Mouse (Mus musculus): ENCODE data around the gene Ccl9. TPM values are rescaled to one million over a fixed set of nuclear protein-coding genes. Genes with fewer than 3 reads are reported as not detected.

Ccl9 gene
- 0.48 and 0.81 TPM in 2 replicates for polyA plus RNA-seq (2015; fragmentation: Nextera tagmentation; extraction: Ambion mirVana)

DNA sequence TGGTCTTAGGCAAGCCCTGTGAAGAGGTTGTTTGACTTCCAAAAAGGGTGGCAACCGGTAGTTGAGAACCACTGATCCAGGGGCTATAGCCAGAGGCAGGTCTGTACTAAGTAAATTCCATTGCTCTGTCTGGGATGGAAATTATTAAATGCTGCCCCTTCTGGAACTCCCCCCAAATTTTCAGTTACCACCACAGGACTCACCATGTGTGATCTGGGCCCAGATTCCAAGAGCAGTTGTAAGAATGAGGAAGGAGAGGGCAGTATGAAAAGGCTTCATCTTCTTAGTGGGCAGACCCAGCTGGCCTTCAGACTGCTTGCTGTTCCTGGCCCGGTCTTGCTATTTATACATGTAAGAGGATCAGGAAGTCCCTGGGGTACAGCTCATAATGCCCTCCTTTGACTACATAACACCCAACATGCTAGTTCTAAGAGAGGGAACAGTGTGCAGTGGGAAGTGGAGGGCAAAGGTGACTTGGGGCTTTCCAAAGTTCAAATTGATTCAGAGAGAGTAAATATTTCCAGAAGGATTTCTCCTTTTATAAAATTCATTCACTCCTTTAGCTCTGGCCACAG is at the start of gene Ccl9:
TSS of gene Ccl9 (minus strand) at position 451 of the 575 bp plus-strand sequence.
- no peak within 1 kb of the TSS for H3K9ac ChIP-seq
- ATAC-seq, result no peak
- no peak within 1 kb of the TSS for H3K4me2 ChIP-seq
- H3K4me1 ChIP-seq, result no peaks in the 10 kb centered on the region
- 56% methylated on average over 2 of the region's 2 CpGs for WGBS
- no peaks in the 10 kb centered on the region for H3K9me3 ChIP-seq (replicated peaks)
- H3K36me3 ChIP-seq (ENCODE audit: poor library complexity, severe bottlenecking), result no peaks in the 10 kb centered on the region
- H3K4me3 ChIP-seq, result no peak within 1 kb of the TSS
- H3K27ac ChIP-seq, result no peak within 1 kb of the TSS
- H3K27me3 ChIP-seq, result 0 out of 2 replicates have a peak, but pooled peaks cover 2% of the 10 kb centered on the region

DNA sequence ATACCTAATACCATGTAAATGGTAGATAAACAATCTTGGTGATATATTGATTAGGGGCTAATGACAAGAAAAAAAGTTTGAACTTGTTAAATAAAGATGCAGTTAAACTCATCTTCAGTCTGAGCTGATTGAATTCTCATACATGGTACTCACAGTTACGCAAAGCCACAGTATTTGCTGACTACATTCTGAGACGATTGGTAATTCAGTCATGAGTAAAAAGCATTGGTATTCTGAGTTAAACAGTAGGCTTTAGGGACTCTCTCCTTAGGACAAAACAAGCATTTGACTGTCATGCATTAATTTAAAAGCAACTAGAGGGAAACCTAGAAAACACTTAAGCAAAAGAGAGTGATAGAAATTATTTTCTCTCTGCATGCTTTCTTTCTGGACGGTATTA is 45.1 kb upstream of the Ccl9 start:
- WGBS, result 88% methylated on average over 3 of the region's 3 CpGs
- no peak overlapping the region for H3K4me2 ChIP-seq
- no peaks in the 10 kb centered on the region for H3K27me3 ChIP-seq
- ATAC-seq, result no peak
- H3K9ac ChIP-seq, result no peak overlapping the region
- no peaks in the 10 kb centered on the region for H3K9me3 ChIP-seq (replicated peaks)
- H3K4me1 ChIP-seq, result no peaks in the 10 kb centered on the region
- no peaks in the 10 kb centered on the region for H3K36me3 ChIP-seq (ENCODE audit: poor library complexity, severe bottlenecking)
- no peak overlapping the region for H3K27ac ChIP-seq
- no peak overlapping the region for H3K4me3 ChIP-seq

DNA sequence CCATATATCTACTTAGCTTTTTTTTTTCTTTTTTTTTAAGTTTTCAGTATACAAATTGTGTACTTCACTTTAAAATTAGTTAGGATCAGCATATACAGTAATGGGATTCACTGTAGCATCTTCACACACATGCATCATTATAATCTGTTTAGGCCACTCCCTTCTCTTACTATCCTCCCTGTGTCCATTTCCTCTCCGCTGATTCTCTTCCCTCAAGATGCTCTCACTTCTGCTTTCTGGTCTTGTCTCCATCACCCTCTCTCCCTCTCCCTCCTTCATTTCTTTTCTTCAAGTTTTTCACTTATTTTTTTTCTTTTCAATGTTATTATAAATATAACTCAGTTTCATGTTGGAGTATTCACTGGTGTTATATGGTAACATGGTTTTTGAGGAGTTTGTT is 40.6 kb upstream of the Ccl9 start:
- no peak overlapping the region for H3K9ac ChIP-seq
- H3K27ac ChIP-seq, result no peak overlapping the region
- no peaks in the 10 kb centered on the region for H3K27me3 ChIP-seq
- H3K4me2 ChIP-seq, result no peak overlapping the region
- no peaks in the 10 kb centered on the region for H3K4me1 ChIP-seq
- WGBS, result 98% methylated on average over 1 of the region's 1 CpGs
- no peak for ATAC-seq
- H3K4me3 ChIP-seq, result no peak overlapping the region
- H3K36me3 ChIP-seq (ENCODE audit: poor library complexity, severe bottlenecking), result no peaks in the 10 kb centered on the region
- no peaks in the 10 kb centered on the region for H3K9me3 ChIP-seq (replicated peaks)

DNA sequence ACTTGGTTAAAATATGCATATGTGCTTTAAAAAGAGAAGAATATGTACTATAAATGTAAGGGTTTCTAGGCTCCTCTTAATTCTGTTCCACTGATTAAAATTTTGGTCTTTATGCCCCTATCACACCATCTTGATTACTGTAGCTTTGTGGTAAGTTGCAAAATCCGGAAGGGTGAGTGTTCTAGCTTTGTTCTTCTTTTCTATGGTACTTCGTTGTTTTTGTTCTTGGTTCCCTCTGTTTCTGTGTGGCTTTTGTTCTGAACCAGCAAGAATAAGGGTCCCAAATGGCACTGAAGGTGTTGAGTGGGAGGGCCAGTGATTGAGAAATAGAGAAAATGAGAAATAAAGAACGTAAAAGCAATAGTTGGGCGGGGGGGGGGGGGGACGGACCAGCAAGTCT is 39.8 kb upstream of the Ccl9 start:
- Histone ChIP-seq H3K4me2 (no peak overlapping the region), H3K27me3 (no peaks in the 10 kb centered on the region), H3K9ac (no peak overlapping the region), H3K4me3 (no peak overlapping the region), H3K27ac (no peak overlapping the region), H3K36me3 (ENCODE audit: poor library complexity, severe bottlenecking) (no peaks in the 10 kb centered on the region), H3K9me3 (replicated peaks) (no peaks in the 10 kb centered on the region), H3K4me1 (no peaks in the 10 kb centered on the region)
- no peak for ATAC-seq
- WGBS, result 49% methylated on average over 5 of the region's 5 CpGs

DNA sequence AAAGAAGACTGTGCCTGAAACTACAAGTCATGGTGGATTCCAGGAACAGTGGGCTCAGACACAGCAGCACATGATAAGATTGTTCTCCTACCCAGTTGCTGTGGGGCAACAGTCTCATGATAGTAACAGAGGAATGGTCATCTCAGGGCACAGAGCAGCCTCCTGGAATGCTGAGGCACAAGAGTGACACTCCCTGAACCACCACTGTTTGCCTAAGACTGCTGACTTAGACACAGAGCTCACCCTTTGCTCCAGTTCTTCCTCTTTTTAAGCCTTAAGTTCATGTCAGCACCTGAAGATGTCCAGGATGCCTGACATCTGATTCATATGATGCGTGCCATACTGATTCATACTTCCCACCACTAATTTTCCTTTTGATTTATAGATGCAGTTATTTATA is 38.1 kb upstream of the Ccl9 start:
- WGBS, result 91% methylated on average over 1 of the region's 1 CpGs
- no peak overlapping the region for H3K27ac ChIP-seq
- H3K9ac ChIP-seq, result no peak overlapping the region
- H3K4me1 ChIP-seq, result no peaks in the 10 kb centered on the region
- H3K27me3 ChIP-seq, result no peaks in the 10 kb centered on the region
- H3K36me3 ChIP-seq (ENCODE audit: poor library complexity, severe bottlenecking), result no peaks in the 10 kb centered on the region
- no peak overlapping the region for H3K4me2 ChIP-seq
- H3K4me3 ChIP-seq, result no peak overlapping the region
- H3K9me3 ChIP-seq (replicated peaks), result no peaks in the 10 kb centered on the region
- ATAC-seq, result no peak

DNA sequence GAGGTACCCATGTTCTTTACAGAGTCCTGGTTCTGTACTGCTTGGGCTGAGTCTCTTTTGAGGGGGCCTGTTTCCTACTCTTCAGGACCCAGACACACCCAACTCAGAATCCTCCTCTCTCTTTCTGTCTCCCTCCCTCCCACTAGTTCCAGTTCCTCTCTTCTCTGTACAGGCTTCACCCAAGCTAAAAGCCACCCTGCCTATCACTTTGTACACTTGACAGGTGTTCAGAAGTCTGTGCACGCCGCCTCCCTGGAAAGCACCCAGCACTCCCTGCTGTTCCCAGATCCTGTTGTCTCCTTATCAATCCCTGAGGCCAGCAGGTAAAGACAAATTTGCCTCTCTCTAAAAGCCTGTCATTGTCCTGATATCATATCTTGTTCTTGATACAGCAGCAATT is 32.5 kb upstream of the Ccl9 start:
- Histone ChIP-seq H3K4me3 (no peak overlapping the region), H3K9me3 (replicated peaks) (no peaks in the 10 kb centered on the region), H3K36me3 (ENCODE audit: poor library complexity, severe bottlenecking) (no peaks in the 10 kb centered on the region), H3K27ac (no peak overlapping the region), H3K9ac (no peak overlapping the region), H3K4me1 (no peaks in the 10 kb centered on the region), H3K4me2 (no peak overlapping the region), H3K27me3 (no peaks in the 10 kb centered on the region)
- 90% methylated on average over 2 of the region's 2 CpGs for WGBS
- ATAC-seq, result no peak

DNA sequence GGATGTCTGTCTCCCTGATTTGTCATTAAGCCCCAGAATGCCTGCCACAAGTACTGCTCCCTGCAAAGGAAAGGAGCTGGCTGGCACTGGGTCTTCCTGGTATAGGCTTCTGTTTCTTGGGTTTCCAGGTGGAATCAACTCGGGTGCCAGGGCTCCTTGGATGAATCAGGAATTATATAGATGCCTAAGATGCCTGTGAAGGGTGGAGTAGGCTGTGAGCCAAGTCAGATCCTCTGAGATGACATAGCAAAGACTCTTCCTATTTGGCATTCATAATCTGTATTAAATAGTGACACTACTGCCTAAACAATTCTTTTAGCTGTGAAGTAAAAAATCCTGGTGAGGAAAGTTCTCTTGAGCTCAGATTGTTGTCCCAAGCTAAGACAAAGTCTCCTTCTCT is 28.0 kb upstream of the Ccl9 start:
- no peak for ATAC-seq
- no peaks in the 10 kb centered on the region for H3K27me3 ChIP-seq

DNA sequence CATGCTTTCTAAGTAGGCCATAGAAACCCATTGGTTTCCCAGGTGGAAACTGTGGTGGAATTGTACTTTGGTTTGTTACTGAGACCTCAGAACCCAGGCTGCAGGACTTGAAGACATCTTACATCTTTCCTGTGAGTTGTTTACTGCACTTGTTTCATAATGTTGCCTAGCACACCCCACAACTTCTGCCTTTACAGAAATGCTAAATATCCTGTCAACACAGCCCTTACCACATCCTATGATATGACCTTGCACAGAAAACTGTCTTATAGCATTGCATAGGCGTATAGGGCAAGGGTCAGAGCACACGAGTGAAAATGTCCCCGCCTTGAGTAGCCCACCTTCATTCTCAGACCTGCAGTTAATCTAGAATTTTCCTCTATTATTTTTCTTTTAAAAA is 27.1 kb upstream of the Ccl9 start:
- no peak overlapping the region for H3K4me3 ChIP-seq
- H3K4me1 ChIP-seq, result no peaks in the 10 kb centered on the region
- no peaks in the 10 kb centered on the region for H3K9me3 ChIP-seq (replicated peaks)
- H3K27ac ChIP-seq, result no peak overlapping the region
- no peak overlapping the region for H3K4me2 ChIP-seq
- no peaks in the 10 kb centered on the region for H3K36me3 ChIP-seq (ENCODE audit: poor library complexity, severe bottlenecking)
- H3K27me3 ChIP-seq, result no peaks in the 10 kb centered on the region
- ATAC-seq, result no peak
- no peak overlapping the region for H3K9ac ChIP-seq
- WGBS, result 88% methylated on average over 3 of the region's 3 CpGs

More for the DNA sequence above, 28.0 kb upstream of the Ccl9 start:
- WGBS, result 45% methylated on average over 1 of the region's 1 CpGs
- no peaks in the 10 kb centered on the region for H3K9me3 ChIP-seq (replicated peaks)
- H3K36me3 ChIP-seq (ENCODE audit: poor library complexity, severe bottlenecking), result no peaks in the 10 kb centered on the region
- no peak overlapping the region for H3K4me2 ChIP-seq
- H3K9ac ChIP-seq, result no peak overlapping the region
- H3K27ac ChIP-seq, result no peak overlapping the region
- H3K4me3 ChIP-seq, result no peak overlapping the region
- no peaks in the 10 kb centered on the region for H3K4me1 ChIP-seq

DNA sequence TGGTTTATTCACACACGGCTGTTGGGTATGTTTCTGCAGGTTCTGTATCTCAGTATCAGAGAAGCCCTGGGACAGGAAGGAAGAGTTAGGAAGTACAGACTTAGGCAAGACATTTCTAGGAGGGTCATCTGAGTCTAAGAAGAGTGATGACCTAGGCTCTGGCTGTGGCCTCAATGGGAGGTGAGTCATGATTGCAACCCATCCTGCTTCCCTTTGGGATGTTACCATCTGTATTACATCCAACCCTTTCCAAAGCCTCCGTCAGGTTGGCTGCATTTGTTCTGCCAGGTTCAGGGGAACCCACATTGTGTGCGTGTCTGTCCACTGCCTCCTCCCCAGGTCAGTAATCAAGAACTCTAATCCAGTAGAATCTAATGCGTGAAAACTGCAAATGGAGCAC is 26.3 kb upstream of the Ccl9 start:
- ATAC-seq, result no peak
- no peak overlapping the region for H3K9ac ChIP-seq
- 92% methylated on average over 4 of the region's 4 CpGs for WGBS
- no peaks in the 10 kb centered on the region for H3K27me3 ChIP-seq
- no peak overlapping the region for H3K4me2 ChIP-seq
- no peaks in the 10 kb centered on the region for H3K4me1 ChIP-seq
- no peaks in the 10 kb centered on the region for H3K9me3 ChIP-seq (replicated peaks)
- no peaks in the 10 kb centered on the region for H3K36me3 ChIP-seq (ENCODE audit: poor library complexity, severe bottlenecking)
- H3K4me3 ChIP-seq, result no peak overlapping the region
- no peak overlapping the region for H3K27ac ChIP-seq

DNA sequence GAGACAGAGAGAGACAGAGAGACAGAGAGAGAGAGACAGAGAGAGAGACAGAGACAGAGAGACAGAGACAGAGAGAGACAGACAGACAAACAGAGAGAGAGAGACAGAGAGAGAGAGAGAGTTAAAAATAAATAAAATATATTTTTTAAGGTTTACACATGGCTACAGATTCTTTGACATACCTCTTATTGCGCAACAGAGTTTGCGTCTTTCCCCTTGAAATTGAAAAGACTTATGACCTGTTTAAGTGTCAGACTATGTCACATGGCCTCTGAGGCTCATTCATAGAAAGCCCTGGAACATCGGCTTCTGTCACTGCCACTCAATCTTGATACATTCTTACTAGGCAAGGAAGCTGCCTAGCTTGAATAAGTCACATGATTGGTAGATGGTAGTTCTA is 25.0 kb upstream of the Ccl9 start:
- no peak overlapping the region for H3K4me3 ChIP-seq
- no peak for ATAC-seq
- H3K27me3 ChIP-seq, result no peaks in the 10 kb centered on the region
- no peaks in the 10 kb centered on the region for H3K36me3 ChIP-seq (ENCODE audit: poor library complexity, severe bottlenecking)
- no peaks in the 10 kb centered on the region for H3K4me1 ChIP-seq
- no peak overlapping the region for H3K4me2 ChIP-seq
- 95% methylated on average over 3 of the region's 3 CpGs for WGBS
- no peaks in the 10 kb centered on the region for H3K9me3 ChIP-seq (replicated peaks)
- H3K27ac ChIP-seq, result no peak overlapping the region
- H3K9ac ChIP-seq, result no peak overlapping the region

DNA sequence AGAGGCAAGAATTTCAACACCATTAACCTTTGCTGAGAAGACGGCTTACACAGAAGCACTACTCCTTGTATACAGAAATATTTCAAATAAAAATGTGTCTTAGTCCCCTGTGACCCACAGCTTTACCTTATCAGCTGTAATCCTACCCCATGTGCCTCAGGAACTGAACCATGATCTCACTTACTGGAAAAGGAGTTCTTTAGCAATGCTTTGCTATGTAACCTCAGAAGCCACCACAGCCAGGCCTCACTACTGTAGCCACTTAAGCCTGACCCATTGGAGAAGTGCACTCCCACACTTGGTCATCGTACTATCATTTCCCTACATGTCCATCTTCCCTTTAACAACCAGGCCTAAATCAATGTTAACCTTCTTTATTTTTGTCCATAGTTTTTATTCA is 22.1 kb upstream of the Ccl9 start:
- no peaks in the 10 kb centered on the region for H3K27me3 ChIP-seq
- no peak overlapping the region for H3K27ac ChIP-seq
- ATAC-seq, result no peak
- no peaks in the 10 kb centered on the region for H3K9me3 ChIP-seq (replicated peaks)
- H3K4me1 ChIP-seq, result no peaks in the 10 kb centered on the region
- no peak overlapping the region for H3K4me2 ChIP-seq
- no peak overlapping the region for H3K9ac ChIP-seq
- H3K36me3 ChIP-seq (ENCODE audit: poor library complexity, severe bottlenecking), result no peaks in the 10 kb centered on the region
- WGBS, result 97% methylated on average over 2 of the region's 2 CpGs
- H3K4me3 ChIP-seq, result no peak overlapping the region

DNA sequence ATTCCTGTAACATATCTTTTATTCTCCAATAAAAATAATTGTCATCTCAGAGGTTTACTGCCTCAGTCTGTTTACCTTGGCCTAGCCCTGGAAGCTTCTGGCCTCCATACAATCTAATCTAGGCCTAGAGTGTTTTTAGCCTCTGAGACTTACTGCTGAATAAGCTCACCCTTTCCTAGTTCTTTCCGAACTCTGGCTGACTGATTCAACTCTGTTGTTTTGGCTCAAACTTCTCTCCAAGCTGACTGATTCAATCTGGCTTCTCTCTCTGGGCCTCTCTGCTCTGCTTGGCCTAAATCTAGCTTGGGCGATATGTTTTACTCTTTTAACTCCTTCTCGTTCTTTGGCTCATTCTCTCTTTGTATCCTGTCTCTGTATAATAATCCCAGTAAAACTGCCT is 20.6 kb upstream of the Ccl9 start:
- Histone ChIP-seq H3K4me1 (no peaks in the 10 kb centered on the region), H3K4me3 (no peak overlapping the region), H3K4me2 (no peak overlapping the region), H3K27ac (no peak overlapping the region), H3K9ac (no peak overlapping the region), H3K27me3 (no peaks in the 10 kb centered on the region), H3K36me3 (ENCODE audit: poor library complexity, severe bottlenecking) (no peaks in the 10 kb centered on the region), H3K9me3 (replicated peaks) (no peaks in the 10 kb centered on the region)
- 88% methylated on average over 3 of the region's 3 CpGs for WGBS
- ATAC-seq, result no peak

DNA sequence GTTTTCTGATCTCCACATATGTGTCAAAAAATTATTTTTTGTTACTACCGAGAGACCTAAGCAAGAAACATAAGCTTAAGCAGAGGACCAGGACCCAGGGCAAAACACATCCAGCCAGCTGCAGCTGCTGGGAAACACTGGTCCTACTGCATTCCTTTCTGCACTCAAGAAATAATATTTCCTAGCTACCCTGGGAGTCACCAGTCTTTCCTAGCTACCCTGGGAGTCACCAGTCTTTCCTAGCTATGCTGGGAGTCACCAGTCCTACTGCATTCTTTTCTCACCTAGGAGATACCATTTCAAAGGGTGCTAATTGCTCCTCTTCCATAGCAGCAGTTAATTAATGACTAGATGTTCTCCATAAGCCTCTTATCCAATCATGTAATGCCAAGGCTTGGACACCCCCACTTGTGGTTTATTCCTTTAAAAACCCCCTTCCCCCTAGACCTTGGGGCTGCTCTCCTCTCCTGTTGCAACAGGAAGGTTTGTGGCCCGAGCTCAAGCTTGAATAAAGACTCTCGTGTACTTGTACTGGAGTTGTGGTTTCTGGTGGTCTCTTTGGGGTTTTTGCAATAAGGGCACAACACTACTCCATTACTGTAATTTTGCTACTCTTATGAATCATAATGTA is 19.9 kb upstream of the Ccl9 start:
- Histone ChIP-seq H3K9me3 (replicated peaks) (no peaks in the 10 kb centered on the region), H3K27ac (no peak overlapping the region), H3K4me3 (no peak overlapping the region), H3K36me3 (ENCODE audit: poor library complexity, severe bottlenecking) (no peaks in the 10 kb centered on the region), H3K9ac (no peak overlapping the region), H3K27me3 (no peaks in the 10 kb centered on the region), H3K4me1 (no peaks in the 10 kb centered on the region), H3K4me2 (no peak overlapping the region)
- WGBS, result 79% methylated on average over 3 of the region's 3 CpGs
- ATAC-seq, result no peak
